Mouse (Mus musculus) liver, adult 2 months (tissue): ENCODE data around the gene Vac14. TPM values are rescaled to one million over a fixed set of nuclear protein-coding genes. Genes with fewer than 3 reads are reported as not detected.

ENCODE experiments used
- DNase-seq: peaks from one replicate; pipeline ENCODE4 v3.0.0-alpha.2; 2011; ENCODE audit warnings: low read depth, low spot score; ENCODE audit errors: extremely low read depth
- H3K27ac ChIP-seq: fragments of 200-500 bp; replicated peaks from 2 replicates; pipeline ENCODE4 v1.5.1; 2012; ENCODE audit warnings: low read depth, mild to moderate bottlenecking, control low read depth, inconsistent platforms, low read length; ENCODE audit not compliant: insufficient read depth
- H3K27me3 ChIP-seq: fragments of 200-500 bp; 2 replicates; pipeline ENCODE4 v1.6.1; 2012; ENCODE audit warnings: mild to moderate bottlenecking, moderate library complexity, low read length, inconsistent platforms; ENCODE audit not compliant: control insufficient read depth, insufficient read depth
- H3K36me3 ChIP-seq: fragments of 200-500 bp; 2 replicates; pipeline ENCODE4 v1.6.1; 2012; ENCODE audit warnings: low read length, inconsistent platforms; ENCODE audit not compliant: control insufficient read depth, insufficient read depth
- H3K4me1 ChIP-seq: fragments of 200-500 bp; 2 replicates; pipeline ENCODE4 v1.6.1; 2011; ENCODE audit warnings: low read length; ENCODE audit not compliant: control insufficient read depth, insufficient read depth
- H3K4me3 ChIP-seq: fragments of 200-500 bp; 2 replicates; pipeline ENCODE4 v1.5.1; 2011; ENCODE audit warnings: low read depth, mild to moderate bottlenecking, control low read depth, low read length, moderate library complexity; ENCODE audit not compliant: insufficient read depth
- H3K79me2 ChIP-seq: fragments of 200-500 bp; 2 replicates; pipeline ENCODE4 v1.6.1; 2012; ENCODE audit warnings: inconsistent platforms, mild to moderate bottlenecking, low read length, moderate library complexity; ENCODE audit not compliant: control insufficient read depth, insufficient read depth
- H3K9ac ChIP-seq: fragments of 200-500 bp; 2 replicates; pipeline ENCODE4 v1.6.1; 2012; ENCODE audit warnings: low read depth, mild to moderate bottlenecking, control low read depth, inconsistent platforms, low read length
- CTCF ChIP-seq: fragments of 200-500 bp; IDR thresholded peaks from 2 replicates; pipeline ENCODE4 v1.5.1; 2011; ENCODE audit warnings: low read depth, low read length, control low read depth
- POLR2A ChIP-seq: fragments of 200-500 bp; IDR thresholded peaks from 2 replicates; pipeline ENCODE4 v1.6.1; 2011; ENCODE audit warnings: low read length, control low read depth; ENCODE audit not compliant: insufficient read depth; ENCODE audit errors: extremely low read depth
- WGBS: fragments of 180-500 bp; shearing (Covaris S2); methylation state at CpG from one replicate; pipeline ENCODE4 v1.1.7; 2018; 5-methylcytosine and 5-hydroxymethylcytosine counted together
- polyA plus RNA-seq: library from polyadenylated mRNA; depleted of rRNA; stranded (reverse); fragments of >200 nt; gene quantifications from 2 replicates; pipeline ENCODE4 v1.2.3, GENCODE M21; 2012
- total RNA-seq: library from RNA; depleted of rRNA; stranded (reverse); fragments of >200 nt; gene quantifications from 2 replicates; pipeline ENCODE4 v1.2.3, GENCODE M21; 2014

The Vac14 gene
- total and polyA plus RNA-seq, 2 experiments = 6.7 to 25.0 TPM

DNA sequence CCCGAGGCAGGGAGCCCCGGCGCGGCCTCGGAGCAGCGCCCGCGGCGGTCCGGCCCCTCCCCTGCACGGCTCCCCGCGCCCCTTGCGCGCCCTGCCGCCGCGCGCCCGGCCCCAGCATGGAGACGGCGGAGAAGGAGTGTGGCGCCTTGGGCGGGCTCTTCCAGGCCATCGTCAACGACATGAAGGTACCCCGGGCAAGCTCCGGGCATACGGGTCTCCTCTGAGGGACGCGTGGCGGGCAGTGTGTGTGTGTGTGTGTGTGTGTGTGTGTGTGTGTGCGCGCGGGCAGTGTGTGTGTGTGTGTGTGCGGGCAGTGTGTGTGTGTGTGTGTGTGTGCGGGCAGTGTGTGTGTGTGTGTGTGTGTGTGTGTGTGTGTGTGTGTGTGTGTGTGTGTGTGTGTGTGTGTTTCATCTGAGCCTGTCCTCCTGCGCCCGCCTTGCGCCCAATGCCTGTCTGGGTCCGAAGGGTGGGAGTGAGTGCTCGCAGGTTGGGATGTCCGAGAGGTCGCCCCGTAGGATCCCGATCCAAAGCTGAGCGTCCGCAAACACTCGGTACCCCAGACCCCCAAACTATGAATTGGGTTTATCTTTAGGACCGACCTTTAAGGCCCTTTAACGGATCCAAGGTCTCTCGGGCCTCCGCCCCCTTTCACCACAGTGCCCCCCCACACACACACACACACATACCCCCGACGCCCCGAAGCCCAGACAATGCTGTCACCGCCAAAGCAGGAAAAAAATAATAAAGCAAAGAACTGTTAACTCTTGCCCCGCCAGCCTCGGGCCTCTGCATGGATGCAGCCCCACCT lies 103.4 kb downstream of the Vac14 start:
- peak overlapping the region; percentile 76 for H3K4me3 ChIP-seq
- no peaks in the 10 kb centered on the region for H3K36me3 ChIP-seq
- DNase-seq = no peak
- H3K9ac ChIP-seq = peak overlapping the region; percentile 79
- H3K27me3 ChIP-seq = no peaks in the 10 kb centered on the region
- no peaks in the 10 kb centered on the region; the same call in 1 of the 2 replicates for H3K4me1 ChIP-seq
- no peak for TF ChIP-seq CTCF
- TF ChIP-seq POLR2A = no peak
- no peak overlapping the region for H3K27ac ChIP-seq
- no peaks in the 10 kb centered on the region for H3K79me2 ChIP-seq
- 8% methylated on average over 58 of the region's 59 CpGs for WGBS

DNA sequence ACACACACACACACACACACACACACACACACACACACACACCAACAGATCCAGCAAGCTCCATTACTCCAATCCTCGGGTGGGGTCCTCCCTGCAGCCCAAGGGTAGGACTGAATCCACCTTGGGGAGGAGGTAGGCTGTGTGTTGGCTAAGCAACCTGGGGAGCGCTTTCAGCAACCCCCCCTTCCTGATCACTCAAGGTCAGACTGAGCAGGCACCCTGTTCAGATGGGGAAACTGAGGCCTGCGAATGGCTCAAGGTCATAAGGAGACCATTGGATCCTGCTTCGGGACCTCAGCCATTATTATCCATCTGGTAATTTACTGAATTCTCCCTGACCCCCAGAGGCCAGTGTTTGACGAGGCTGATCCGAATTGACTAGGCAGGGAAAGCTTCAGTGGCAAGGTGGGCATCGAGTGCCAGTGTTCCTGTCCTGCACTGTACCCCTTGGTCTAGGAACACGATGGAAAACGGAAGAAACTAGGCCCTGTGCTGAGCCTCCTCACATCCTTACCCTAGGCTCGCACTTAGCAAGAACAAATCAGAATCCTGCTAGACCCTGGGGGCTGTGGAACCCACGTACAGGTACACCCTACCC lies 104.1 kb downstream of the Vac14 start:
- Histone ChIP-seq H3K36me3 (no peaks in the 10 kb centered on the region), H3K4me3 (peak overlapping the region; percentile 76; the same call in 1 of the 2 replicates), H3K9ac (peak overlapping the region; percentile 79; the same call in 1 of the 2 replicates), H3K4me1 (no peaks in the 10 kb centered on the region; the same call in 1 of the 2 replicates), H3K27ac (no peak overlapping the region), H3K79me2 (no peaks in the 10 kb centered on the region), H3K27me3 (no peaks in the 10 kb centered on the region)
- 63% methylated on average over 11 of the region's 11 CpGs for WGBS
- TF ChIP-seq POLR2A (no peak), CTCF (no peak)
- DNase-seq = no peak

DNA sequence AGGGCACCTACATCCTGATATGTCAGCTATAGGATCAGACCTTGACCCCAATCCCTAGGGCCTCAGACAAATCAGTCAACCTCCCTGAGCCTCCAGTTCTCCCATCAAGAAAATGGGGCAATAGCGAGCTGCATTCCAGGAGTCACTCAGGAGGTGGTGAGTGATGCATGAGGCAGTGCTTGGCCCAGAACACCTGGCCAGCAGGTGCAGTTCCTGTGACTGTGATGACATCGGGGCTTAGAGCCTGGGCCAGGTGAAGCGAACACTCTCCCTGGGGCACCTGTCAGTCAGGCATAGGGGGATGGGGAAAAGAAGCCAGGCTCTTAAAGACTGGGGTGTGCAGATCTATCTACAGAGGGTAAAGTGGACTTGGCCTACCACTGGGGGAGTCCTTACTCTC lies 106.1 kb downstream of the Vac14 start:
- H3K27ac ChIP-seq = no peak overlapping the region
- H3K4me3 ChIP-seq = no peak overlapping the region
- H3K79me2 ChIP-seq = no peaks in the 10 kb centered on the region
- TF ChIP-seq CTCF = no peak
- no peak for TF ChIP-seq POLR2A
- no peaks in the 10 kb centered on the region for H3K27me3 ChIP-seq
- 70% methylated on average over 3 of the region's 3 CpGs for WGBS
- no peaks in the 10 kb centered on the region; the same call in 1 of the 2 replicates for H3K4me1 ChIP-seq
- no peaks in the 10 kb centered on the region for H3K36me3 ChIP-seq
- no peak overlapping the region for H3K9ac ChIP-seq
- DNase-seq = no peak

DNA sequence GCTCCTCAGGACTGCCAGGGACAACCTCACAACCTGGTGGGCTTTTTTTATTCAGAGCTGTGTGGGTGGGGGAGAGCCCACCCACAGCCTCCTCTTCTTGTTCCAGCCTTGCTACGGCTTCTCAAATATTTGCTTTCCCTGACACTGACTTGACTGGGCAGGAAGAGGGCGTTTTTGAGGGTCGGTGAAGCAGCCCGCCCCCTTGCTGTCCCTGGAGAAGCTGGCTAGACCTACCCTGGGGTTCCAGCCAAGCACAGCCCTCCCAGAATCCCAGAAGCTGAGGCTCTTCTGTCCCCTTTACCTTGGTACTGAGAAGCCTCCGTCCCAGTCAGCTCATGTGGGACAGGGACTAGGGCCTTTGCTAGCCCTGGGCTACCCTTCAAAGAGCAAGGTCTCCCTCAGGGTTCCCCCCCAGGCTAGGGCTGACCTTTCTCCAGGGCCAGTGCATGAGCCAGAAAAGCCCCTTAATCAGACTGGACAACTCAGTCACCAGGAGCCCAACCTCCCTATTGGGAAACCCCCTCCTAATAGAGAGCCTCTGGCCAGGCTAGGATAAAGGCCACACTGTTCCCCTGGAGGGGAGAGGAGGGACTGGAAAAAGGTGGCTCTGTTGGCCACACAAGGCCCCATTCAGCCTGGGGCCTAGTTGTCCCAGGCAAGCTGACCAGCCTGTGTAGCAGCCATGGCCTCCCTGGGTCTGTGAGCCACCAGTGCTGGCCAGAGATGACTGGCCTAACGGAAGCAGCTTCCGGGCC lies 106.9 kb downstream of the Vac14 start:
- no peaks in the 10 kb centered on the region for H3K36me3 ChIP-seq
- TF ChIP-seq POLR2A (no peak), CTCF (no peak)
- H3K9ac ChIP-seq = no peak overlapping the region
- 60% methylated on average over 7 of the region's 7 CpGs for WGBS
- H3K4me3 ChIP-seq = no peak overlapping the region
- no peak overlapping the region for H3K27ac ChIP-seq
- H3K27me3 ChIP-seq = no peaks in the 10 kb centered on the region
- DNase-seq = no peak
- no peaks in the 10 kb centered on the region; the same call in 1 of the 2 replicates for H3K4me1 ChIP-seq
- no peaks in the 10 kb centered on the region for H3K79me2 ChIP-seq

DNA sequence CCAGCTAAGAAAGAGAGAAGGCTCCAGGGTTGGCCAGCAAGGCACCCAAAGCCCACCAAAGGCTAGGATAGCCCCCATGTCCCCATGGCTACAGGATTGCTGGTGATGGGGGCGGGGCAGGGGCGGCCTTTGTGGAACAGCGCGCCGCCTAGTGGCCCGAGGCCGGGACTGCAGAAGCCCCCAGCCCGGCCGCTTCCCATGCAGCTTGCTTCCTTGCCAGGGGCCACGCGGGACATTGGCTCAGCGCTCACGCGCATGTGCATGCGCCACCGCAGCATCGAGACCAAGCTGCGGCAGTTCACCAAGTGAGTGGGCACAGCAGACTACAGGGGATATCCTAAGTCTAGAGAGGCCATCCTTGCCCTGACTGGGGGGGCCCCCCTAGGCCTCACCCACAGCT lies 108.5 kb downstream of the Vac14 start:
- Histone ChIP-seq H3K79me2 (no peaks in the 10 kb centered on the region), H3K27ac (no peak overlapping the region), H3K36me3 (no peaks in the 10 kb centered on the region), H3K27me3 (no peaks in the 10 kb centered on the region), H3K4me3 (no peak overlapping the region), H3K4me1 (no peaks in the 10 kb centered on the region), H3K9ac (no peak overlapping the region)
- TF ChIP-seq CTCF (peak; percentile 64), POLR2A (no peak)
- WGBS = 35% methylated on average over 18 of the region's 18 CpGs
- no peak for DNase-seq
